Mouse (Mus musculus) lung, adult 2 months (tissue): ENCODE measurements at regions not wholly inside any gene's neighbourhood (a gene's known extent, or its start where the extent isn't known, plus 50 kb on each side); places are given as distances from the start of the nearest gene placed in this dataset.

ENCODE experiments used
- CTCF ChIP-seq: fragments of 200-500 bp; IDR thresholded peaks from 2 replicates; pipeline ENCODE4 v1.5.1; 2011; ENCODE audit warnings: mild to moderate bottlenecking, low read length, control low read depth; ENCODE audit not compliant: insufficient read depth
- POLR2A ChIP-seq: fragments of 200-500 bp; IDR thresholded peaks from 2 replicates; pipeline ENCODE4 v1.6.1; 2011; ENCODE audit warnings: low read depth, mild to moderate bottlenecking, control low read depth, low read length, borderline replicate concordance; ENCODE audit errors: extremely low read depth

DNA sequence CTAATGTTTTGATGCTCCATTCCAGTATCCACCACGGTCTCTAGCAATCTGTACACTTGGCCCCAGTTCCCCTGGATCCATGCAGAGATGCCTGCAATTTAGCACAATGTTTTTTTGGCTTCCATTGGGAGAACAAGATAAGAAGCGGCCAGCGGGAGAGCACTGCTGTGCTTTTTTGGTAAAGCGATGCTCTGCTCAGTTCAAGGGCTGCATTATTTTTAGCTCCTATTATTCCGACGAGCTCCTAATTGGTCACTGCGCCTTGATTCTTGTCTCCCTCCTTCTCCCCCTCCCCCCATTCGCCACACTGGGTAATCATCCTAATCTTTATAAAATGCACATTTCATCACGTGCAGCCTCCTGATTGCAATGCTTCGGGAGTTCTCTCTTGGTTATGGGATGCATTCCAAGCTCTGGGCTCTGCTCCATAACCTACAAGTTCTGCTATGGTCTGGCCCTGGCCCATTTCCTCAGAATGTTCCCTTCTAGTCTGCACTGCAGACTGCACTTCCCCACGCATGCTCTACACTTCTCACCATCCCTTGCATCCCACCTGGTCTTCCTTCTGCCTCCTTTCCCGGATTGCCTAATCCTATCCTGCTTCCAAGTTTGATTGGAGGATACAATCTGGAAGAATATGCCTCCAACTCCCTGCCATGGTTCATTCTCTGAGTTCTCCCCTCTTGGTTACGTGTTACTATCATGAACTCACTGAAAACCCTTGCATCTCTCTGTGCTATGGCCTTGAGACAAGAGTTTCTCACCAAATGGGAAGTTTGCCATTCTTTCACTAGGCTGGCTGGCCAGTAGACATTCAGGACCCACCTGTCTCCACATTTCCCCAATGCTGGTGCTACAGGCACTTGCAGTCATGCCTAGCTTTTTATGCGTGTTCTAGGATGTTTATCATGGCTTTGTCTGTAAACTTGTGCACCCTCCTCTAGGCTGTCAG lies 467.8 kb upstream of the Auts2 start:
- TF ChIP-seq CTCF (no peak), POLR2A (no peak)
